Mouse (Mus musculus): ENCODE results near the gene Nap1l4. TPM values are rescaled to one million over a fixed set of nuclear protein-coding genes. Genes with fewer than 3 reads are reported as not detected.

The Nap1l4 gene
- 5.7 and 6.2 TPM in 2 replicates for polyA plus RNA-seq (2012)

DNA sequence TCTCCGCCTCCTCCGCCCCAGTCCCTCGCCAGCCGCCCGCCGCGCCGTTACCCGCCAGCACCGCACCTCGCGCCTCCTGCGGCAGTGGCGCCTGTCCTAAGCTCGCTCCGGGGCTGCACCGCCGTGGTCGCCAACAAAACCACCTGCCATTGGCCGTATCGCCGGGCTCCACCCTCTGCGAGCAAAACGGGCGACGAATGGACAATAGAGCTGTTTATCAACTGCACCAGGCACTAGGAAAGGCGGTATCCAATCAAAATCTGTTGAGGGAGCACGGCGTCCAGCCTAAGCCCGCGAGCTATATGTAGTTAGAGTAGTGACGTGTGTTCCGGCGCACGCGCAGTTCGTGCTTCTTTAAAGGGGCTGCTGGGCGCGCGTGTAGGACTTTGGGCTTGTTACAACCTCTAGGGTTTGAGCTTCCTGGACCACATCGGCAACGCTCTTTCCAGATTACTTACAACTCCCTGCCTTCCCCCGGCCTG, at the start of gene Nap1l4:
Gene Nap1l4, minus strand, starts transcription at position 131 of the 482 bp plus-strand sequence.
- no peak for TF ChIP-seq TAL1 (IDR thresholded peaks at IDR 0.05; ENCODE audit: low read length)
- no peak for TF ChIP-seq GATA1 (IDR thresholded peaks at IDR 0.05; ENCODE audit: low read length)
- H3K4me3 ChIP-seq (replicated peaks): peak within 1 kb of the TSS; percentile 99
- peaks cover 47% of the 10 kb centered on the region for H3K36me3 ChIP-seq (ENCODE audit: control insufficient read depth)
- no peaks in the 10 kb centered on the region for H3K9me3 ChIP-seq (ENCODE audit: control insufficient read depth, low read length)
- no peaks in the 10 kb centered on the region for H3K27me3 ChIP-seq (ENCODE audit: control insufficient read depth)
- H3K4me1 ChIP-seq (ENCODE audit: control insufficient read depth): peaks cover 35% of the 10 kb centered on the region

DNA sequence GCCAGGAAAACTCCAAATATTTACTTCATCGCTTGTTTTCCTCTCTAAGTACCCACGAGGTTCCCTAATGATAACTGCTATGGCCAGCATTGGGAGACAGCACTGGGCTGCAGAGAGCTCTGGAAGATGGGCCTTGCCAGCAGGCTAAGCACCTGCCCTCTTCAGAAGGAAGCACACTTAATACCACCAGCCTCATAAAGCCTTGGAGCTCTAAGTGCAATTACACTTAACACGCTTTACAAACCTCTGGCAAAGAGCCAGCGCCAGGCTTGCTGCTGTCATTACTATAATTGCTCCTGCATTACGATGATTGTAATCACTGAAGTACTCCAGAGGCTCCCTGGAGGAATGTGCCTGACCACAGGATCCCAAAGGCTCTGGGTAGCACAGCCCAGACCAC, 46.0 kb upstream of the Nap1l4 start:
- Histone ChIP-seq H3K9me3 (ENCODE audit: control insufficient read depth, low read length) (no peaks in the 10 kb centered on the region), H3K4me1 (ENCODE audit: control insufficient read depth) (peaks cover 42% of the 10 kb centered on the region), H3K4me3 (replicated peaks) (no peak overlapping the region), H3K36me3 (ENCODE audit: control insufficient read depth) (peaks cover 91% of the 10 kb centered on the region), H3K27me3 (ENCODE audit: control insufficient read depth) (no peaks in the 10 kb centered on the region)
- no peak for TF ChIP-seq TAL1 (IDR thresholded peaks at IDR 0.05; ENCODE audit: low read length)
- no peak for TF ChIP-seq GATA1 (IDR thresholded peaks at IDR 0.05; ENCODE audit: low read length)

DNA sequence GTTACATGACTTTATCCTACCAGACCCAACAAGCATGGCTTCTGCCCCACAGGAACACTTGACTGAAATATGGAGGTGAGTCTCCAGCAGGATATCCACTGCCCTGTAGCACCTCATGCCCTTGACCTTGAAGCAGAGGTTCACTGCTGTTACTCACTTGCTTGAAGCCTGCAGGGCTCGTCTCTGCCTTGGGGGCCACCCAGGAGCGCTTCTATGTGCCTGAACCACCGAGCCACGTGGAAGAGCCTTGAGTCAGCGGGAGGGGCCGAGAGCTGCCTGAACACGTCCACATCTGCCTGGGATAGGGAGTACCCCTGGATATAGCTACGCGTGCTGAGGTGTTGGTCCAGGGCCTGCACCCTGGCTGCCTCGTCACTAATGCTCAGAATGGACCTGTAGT, 43.3 kb upstream of the Nap1l4 start:
- H3K36me3 ChIP-seq (ENCODE audit: control insufficient read depth): peaks cover 99% of the 10 kb centered on the region
- H3K9me3 ChIP-seq (ENCODE audit: control insufficient read depth, low read length): no peaks in the 10 kb centered on the region
- peaks cover 24% of the 10 kb centered on the region for H3K4me1 ChIP-seq (ENCODE audit: control insufficient read depth)
- H3K27me3 ChIP-seq (ENCODE audit: control insufficient read depth): no peaks in the 10 kb centered on the region
- no peak for TF ChIP-seq GATA1 (IDR thresholded peaks at IDR 0.05; ENCODE audit: low read length)
- no peak for TF ChIP-seq TAL1 (IDR thresholded peaks at IDR 0.05; ENCODE audit: low read length)
- no peak overlapping the region for H3K4me3 ChIP-seq (replicated peaks)

DNA sequence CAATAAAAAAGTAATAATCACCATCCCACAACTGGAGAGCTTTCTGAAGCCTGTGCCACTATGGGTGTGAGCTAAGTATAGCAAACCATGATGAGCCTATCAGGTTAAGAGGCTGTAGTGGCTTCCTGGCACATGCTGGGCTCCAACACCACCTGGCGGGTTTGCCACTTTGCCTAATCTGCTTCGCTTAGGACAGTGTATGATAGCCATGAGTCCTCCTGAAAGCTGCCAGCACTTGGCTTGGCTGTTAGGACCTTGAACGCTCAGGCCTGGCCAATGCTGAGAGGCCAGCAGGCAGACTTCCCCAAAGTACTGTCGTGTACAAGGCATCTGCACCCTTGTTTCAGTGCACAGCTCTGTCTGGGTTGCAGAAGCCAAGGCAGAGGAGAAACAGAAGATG, 39.1 kb upstream of the Nap1l4 start:
- Histone ChIP-seq H3K9me3 (ENCODE audit: control insufficient read depth, low read length) (no peaks in the 10 kb centered on the region), H3K27me3 (ENCODE audit: control insufficient read depth) (no peaks in the 10 kb centered on the region), H3K4me1 (ENCODE audit: control insufficient read depth) (peaks cover 6% of the 10 kb centered on the region), H3K4me3 (replicated peaks) (no peak overlapping the region), H3K36me3 (ENCODE audit: control insufficient read depth) (peaks cover 100% of the 10 kb centered on the region)
- TF ChIP-seq TAL1 (IDR thresholded peaks at IDR 0.05; ENCODE audit: low read length): no peak
- no peak for TF ChIP-seq GATA1 (IDR thresholded peaks at IDR 0.05; ENCODE audit: low read length)

DNA sequence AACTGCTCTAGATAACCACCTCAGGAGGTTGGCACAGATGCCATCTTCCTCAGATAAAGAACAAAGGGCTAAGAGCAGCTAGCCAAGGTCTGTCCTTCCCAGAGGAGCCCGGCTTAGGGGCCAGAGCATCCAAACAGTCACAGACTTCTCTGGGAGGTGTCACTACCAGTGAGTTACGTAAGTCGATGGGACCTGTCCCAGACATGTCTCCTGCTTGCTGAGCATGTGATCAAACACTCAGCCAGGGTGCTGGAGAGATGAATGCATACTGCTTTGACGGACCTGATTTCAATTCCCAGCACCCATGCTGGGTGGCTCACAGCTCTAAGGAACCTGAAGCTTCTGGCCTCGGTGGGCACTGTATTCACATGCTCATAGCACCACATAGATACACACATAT, 38.7 kb upstream of the Nap1l4 start:
- no peaks in the 10 kb centered on the region for H3K27me3 ChIP-seq (ENCODE audit: control insufficient read depth)
- H3K36me3 ChIP-seq (ENCODE audit: control insufficient read depth): peaks cover 100% of the 10 kb centered on the region
- no peak overlapping the region for H3K4me3 ChIP-seq (replicated peaks)
- TF ChIP-seq TAL1 (IDR thresholded peaks at IDR 0.05; ENCODE audit: low read length): no peak
- no peak for TF ChIP-seq GATA1 (IDR thresholded peaks at IDR 0.05; ENCODE audit: low read length)
- peaks cover 6% of the 10 kb centered on the region for H3K4me1 ChIP-seq (ENCODE audit: control insufficient read depth)
- no peaks in the 10 kb centered on the region for H3K9me3 ChIP-seq (ENCODE audit: control insufficient read depth, low read length)

DNA sequence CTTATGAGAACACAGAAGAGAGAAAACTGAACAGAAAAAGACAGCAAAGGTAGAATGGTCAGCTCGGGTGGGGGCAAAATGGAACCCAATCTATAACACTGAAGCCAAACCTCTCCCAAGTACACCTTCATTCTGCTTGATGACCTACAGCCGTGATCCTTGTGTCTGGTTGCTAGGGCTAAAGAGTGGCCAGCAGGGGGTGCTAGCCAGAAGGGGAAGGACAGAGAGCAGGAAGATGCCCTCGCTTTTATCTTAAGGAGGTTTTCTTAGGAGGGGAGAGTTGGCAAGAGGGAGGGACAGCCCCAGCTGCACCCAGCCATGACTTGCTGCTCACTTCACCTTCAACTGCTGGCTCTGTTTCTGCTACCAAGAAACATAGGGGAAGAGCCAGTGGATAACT, 35.0 kb upstream of the Nap1l4 start:
- no peaks in the 10 kb centered on the region for H3K9me3 ChIP-seq (ENCODE audit: control insufficient read depth, low read length)
- H3K4me3 ChIP-seq (replicated peaks): no peak overlapping the region
- H3K4me1 ChIP-seq (ENCODE audit: control insufficient read depth): no peaks in the 10 kb centered on the region
- peaks cover 100% of the 10 kb centered on the region for H3K36me3 ChIP-seq (ENCODE audit: control insufficient read depth)
- TF ChIP-seq TAL1 (IDR thresholded peaks at IDR 0.05; ENCODE audit: low read length): no peak
- no peak for TF ChIP-seq GATA1 (IDR thresholded peaks at IDR 0.05; ENCODE audit: low read length)
- H3K27me3 ChIP-seq (ENCODE audit: control insufficient read depth): no peaks in the 10 kb centered on the region

DNA sequence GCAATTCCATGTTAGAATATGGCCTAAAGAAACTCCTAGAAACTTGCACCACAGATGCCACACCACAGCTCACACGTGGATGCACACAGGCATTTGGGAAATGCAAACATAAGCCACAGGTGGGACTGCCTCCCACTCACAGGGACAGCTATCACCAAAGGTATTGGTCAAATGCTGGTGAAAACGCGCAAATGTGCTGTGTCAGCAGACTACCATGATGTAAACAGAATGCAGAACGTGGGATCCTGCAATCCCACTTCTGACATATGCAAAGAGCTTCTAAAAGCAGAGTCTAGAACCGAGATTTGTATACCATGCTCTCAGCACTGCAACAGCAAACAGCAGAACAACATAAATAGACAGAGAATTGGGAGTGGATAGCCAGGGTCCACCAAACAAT, 34.1 kb upstream of the Nap1l4 start:
- H3K4me3 ChIP-seq (replicated peaks): no peak overlapping the region
- no peaks in the 10 kb centered on the region for H3K27me3 ChIP-seq (ENCODE audit: control insufficient read depth)
- H3K4me1 ChIP-seq (ENCODE audit: control insufficient read depth): no peaks in the 10 kb centered on the region
- TF ChIP-seq GATA1 (IDR thresholded peaks at IDR 0.05; ENCODE audit: low read length) (no peak), TAL1 (IDR thresholded peaks at IDR 0.05; ENCODE audit: low read length) (no peak)
- peaks cover 100% of the 10 kb centered on the region for H3K36me3 ChIP-seq (ENCODE audit: control insufficient read depth)
- H3K9me3 ChIP-seq (ENCODE audit: control insufficient read depth, low read length): no peaks in the 10 kb centered on the region

DNA sequence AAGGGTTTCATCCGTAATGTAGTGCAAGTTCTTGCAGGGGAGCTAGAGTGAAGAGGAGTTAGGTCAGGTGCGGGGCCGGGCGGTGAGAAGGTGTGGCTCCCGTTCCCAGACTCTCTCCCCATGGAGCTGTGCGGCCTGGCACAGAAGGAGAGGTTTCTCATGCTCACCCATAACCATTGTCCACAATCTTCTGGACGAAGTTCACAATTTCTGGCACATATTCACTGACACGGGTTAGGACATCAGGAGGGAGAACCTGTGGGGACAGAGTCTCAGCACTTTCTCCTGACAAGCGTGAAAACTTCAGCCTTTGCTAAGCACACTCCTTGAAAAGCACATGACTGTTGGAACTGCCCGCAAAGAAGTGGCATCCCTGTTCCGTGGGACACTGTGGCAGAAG, 26.8 kb upstream of the Nap1l4 start:
- TF ChIP-seq GATA1 (IDR thresholded peaks at IDR 0.05; ENCODE audit: low read length) (no peak), TAL1 (IDR thresholded peaks at IDR 0.05; ENCODE audit: low read length) (no peak)
- H3K27me3 ChIP-seq (ENCODE audit: control insufficient read depth): no peaks in the 10 kb centered on the region
- H3K9me3 ChIP-seq (ENCODE audit: control insufficient read depth, low read length): no peaks in the 10 kb centered on the region
- H3K4me1 ChIP-seq (ENCODE audit: control insufficient read depth): no peaks in the 10 kb centered on the region
- peaks cover 99% of the 10 kb centered on the region for H3K36me3 ChIP-seq (ENCODE audit: control insufficient read depth)
- H3K4me3 ChIP-seq (replicated peaks): no peak overlapping the region

DNA sequence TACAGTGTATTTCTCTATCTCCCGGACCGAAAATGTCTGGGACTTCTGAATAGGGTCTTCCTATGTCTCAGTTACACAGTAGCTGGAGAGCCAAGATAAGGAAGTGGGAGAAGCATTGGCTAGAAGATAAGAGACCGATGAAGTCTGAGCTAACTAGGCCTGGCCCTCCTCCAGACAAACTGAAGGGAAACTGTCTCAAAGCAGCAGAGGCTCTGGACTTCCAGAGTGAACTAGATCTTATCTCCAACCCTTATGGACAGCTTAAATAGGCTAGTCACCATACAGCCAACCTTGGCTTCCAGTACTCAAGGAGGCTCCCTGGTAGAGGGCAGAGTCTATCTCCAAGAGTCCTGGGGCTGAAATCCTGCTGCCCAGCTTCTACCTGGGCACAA, 16.7 kb upstream of the Nap1l4 start:
- peak overlapping the region; percentile 4 for H3K4me3 ChIP-seq (replicated peaks)
- TF ChIP-seq GATA1 (IDR thresholded peaks at IDR 0.05; ENCODE audit: low read length) (peak; percentile 80), TAL1 (IDR thresholded peaks at IDR 0.05; ENCODE audit: low read length) (peak; percentile 74)
- no peaks in the 10 kb centered on the region for H3K9me3 ChIP-seq (ENCODE audit: control insufficient read depth, low read length)
- H3K4me1 ChIP-seq (ENCODE audit: control insufficient read depth): peaks cover 44% of the 10 kb centered on the region
- H3K36me3 ChIP-seq (ENCODE audit: control insufficient read depth): peaks cover 100% of the 10 kb centered on the region
- no peaks in the 10 kb centered on the region for H3K27me3 ChIP-seq (ENCODE audit: control insufficient read depth)

DNA sequence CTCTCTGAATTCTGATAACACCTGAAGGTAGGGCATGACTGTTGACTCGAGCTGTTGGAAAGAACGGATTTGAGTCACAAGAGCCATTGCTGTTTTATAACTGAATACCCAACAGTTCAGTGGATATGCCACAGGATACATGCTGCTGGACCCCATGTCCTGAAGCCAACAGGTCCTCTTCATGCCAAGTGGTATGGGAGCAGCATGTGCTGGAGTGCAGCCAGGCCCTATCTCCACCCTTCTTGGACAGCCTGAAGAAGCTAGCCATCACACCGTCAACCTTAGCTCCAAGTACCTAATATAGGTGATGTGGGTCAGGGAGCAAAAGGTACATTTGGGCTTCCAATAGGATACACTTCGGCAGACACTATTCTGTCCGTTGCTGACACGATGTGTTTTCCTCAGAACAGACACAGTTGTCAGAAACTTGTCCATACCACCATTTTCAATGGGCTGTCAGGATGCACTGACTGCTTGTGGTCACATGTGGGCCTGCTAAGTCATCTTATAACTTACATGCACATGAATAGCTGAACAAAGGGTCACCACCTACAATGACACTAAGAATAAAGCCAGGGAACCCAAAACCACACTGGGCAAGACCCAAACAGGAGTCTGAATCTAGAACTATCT, 16.2 kb upstream of the Nap1l4 start:
- peaks cover 44% of the 10 kb centered on the region for H3K4me1 ChIP-seq (ENCODE audit: control insufficient read depth)

More for the DNA sequence above, 16.2 kb upstream of the Nap1l4 start:
- no peak for TF ChIP-seq GATA1 (IDR thresholded peaks at IDR 0.05; ENCODE audit: low read length)
- TF ChIP-seq TAL1 (IDR thresholded peaks at IDR 0.05; ENCODE audit: low read length): no peak
- H3K9me3 ChIP-seq (ENCODE audit: control insufficient read depth, low read length): no peaks in the 10 kb centered on the region
- H3K27me3 ChIP-seq (ENCODE audit: control insufficient read depth): no peaks in the 10 kb centered on the region
- H3K36me3 ChIP-seq (ENCODE audit: control insufficient read depth): peaks cover 100% of the 10 kb centered on the region
- no peak overlapping the region for H3K4me3 ChIP-seq (replicated peaks)
